Mouse (Mus musculus): ENCODE measurements around the gene Ccrl2. TPM values are rescaled to one million over a fixed set of nuclear protein-coding genes. Genes with fewer than 3 reads are reported as not detected.

Gene Ccrl2
- polyA plus RNA-seq, 1 experiment = 0.37 TPM

GRCm38 (mm10) chr9:111080801-111081200, 23.5 kb upstream of the Ccrl2 start:
- TF ChIP-seq GATA1 (IDR thresholded peaks at IDR 0.05; ENCODE audit: low read length) = no peak

GRCm38 (mm10) chr9:111077745-111078144, 20.4 kb upstream of the Ccrl2 start:
- no peak for TF ChIP-seq GATA1 (IDR thresholded peaks at IDR 0.05; ENCODE audit: low read length)

- TF ChIP-seq GATA1 (IDR thresholded peaks at IDR 0.05; ENCODE audit: low read length) = no peak
Observed at GRCm38 (mm10) chr9:111072971-111073370, 15.7 kb upstream of the Ccrl2 start.

GRCm38 (mm10) chr9:111072175-111072574, 14.9 kb upstream of the Ccrl2 start:
- no peak for TF ChIP-seq GATA1 (IDR thresholded peaks at IDR 0.05; ENCODE audit: low read length)

GRCm38 (mm10) chr9:111070546-111070961, 13.2 kb upstream of the Ccrl2 start:
- no peak for TF ChIP-seq GATA1 (IDR thresholded peaks at IDR 0.05; ENCODE audit: low read length)

- no peak for TF ChIP-seq GATA1 (IDR thresholded peaks at IDR 0.05; ENCODE audit: low read length)
Observed at GRCm38 (mm10) chr9:111067052-111067451, 9.7 kb upstream of the Ccrl2 start.

GRCm38 (mm10) chr9:111062840-111063239, 5.5 kb upstream of the Ccrl2 start:
- TF ChIP-seq GATA1 (IDR thresholded peaks at IDR 0.05; ENCODE audit: low read length) = no peak

- no peak for TF ChIP-seq GATA1 (IDR thresholded peaks at IDR 0.05; ENCODE audit: low read length)
Observed at GRCm38 (mm10) chr9:111058943-111059556, 1.7 kb upstream of the Ccrl2 start.

GRCm38 (mm10) chr9:111057544-111058370, 438 bp upstream of the Ccrl2 start:
- no peak for TF ChIP-seq GATA1 (IDR thresholded peaks at IDR 0.05; ENCODE audit: low read length)

- TF ChIP-seq GATA1 (IDR thresholded peaks at IDR 0.05; ENCODE audit: low read length) = no peak
Observed at GRCm38 (mm10) chr9:111056519-111056797, 861 bp downstream of the Ccrl2 start.

GRCm38 (mm10) chr9:111055800-111056518, 1.4 kb downstream of the Ccrl2 start:
- TF ChIP-seq GATA1 (IDR thresholded peaks at IDR 0.05; ENCODE audit: low read length) = no peak

GRCm38 (mm10) chr9:111054923-111055322, 2.4 kb downstream of the Ccrl2 start:
- no peak for TF ChIP-seq GATA1 (IDR thresholded peaks at IDR 0.05; ENCODE audit: low read length)

GRCm38 (mm10) chr9:111048452-111048851, 8.9 kb downstream of the Ccrl2 start:
- no peak for TF ChIP-seq GATA1 (IDR thresholded peaks at IDR 0.05; ENCODE audit: low read length)

GRCm38 (mm10) chr9:111047266-111047665, 10.1 kb downstream of the Ccrl2 start:
- TF ChIP-seq GATA1 (IDR thresholded peaks at IDR 0.05; ENCODE audit: low read length) = no peak

GRCm38 (mm10) chr9:111046222-111046621, 11.1 kb downstream of the Ccrl2 start:
- no peak for TF ChIP-seq GATA1 (IDR thresholded peaks at IDR 0.05; ENCODE audit: low read length)

GRCm38 (mm10) chr9:111042266-111042665, 15.1 kb downstream of the Ccrl2 start:
- no peak for TF ChIP-seq GATA1 (IDR thresholded peaks at IDR 0.05; ENCODE audit: low read length)

Measured in G1E-ER4 (cell line).